Mouse (Mus musculus): Measurements from ENCODE around the gene Timeless.

Gene Timeless

DNA sequence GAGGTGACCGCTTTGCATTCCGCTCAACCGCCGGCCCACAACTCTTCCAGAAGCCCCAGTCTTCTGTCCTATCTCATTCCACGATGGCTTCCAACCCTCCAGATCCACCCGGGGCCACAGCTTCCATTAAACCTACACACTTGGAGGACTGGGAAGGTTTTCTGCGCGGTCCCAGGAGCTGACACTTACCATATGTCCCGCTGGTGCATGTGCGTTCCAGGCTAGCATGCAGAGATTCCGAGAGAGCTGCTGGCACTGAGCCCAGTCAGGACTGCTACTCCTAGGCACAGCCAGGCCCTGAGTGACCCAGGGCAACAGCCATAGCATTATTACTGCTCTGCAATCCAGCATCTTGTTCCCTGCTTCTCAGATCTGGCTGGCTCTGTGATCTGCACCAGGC is 65.8 kb downstream of the Timeless start:
- peak in 1 of 2 experiments; percentile 56 for DNase-seq

- DNase-seq, result no peak
Observed at GRCm38 (mm10) chr10:128298243-128298642, 66.4 kb downstream of the Timeless start.

DNA sequence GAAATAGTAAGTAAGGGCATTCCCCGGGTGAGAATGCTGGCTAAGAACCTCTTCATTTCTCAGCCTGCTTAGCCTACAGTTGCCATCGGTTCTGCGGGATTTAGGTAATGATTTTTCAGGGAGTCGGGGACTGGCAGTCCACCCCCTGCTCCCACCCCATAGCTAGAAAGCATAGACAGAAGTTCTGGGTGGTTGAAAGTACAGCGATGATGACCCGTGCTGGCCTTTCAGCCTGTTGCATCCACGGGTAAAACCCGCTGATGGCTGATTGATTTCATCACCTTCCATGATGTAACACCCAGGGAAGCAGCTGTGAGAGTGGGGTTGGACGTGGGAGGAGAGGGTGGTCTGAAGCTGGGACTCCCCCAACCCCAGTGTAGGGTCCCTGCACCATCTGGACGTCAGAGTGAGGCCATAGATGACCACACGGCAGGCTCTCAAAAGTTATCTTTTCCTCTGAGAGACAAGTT is 66.9 kb downstream of the Timeless start, which contains the start of gene Il23a:
TSS of gene Il23a (minus strand) at position 51 of the 470 bp plus-strand sequence.
- no peak for DNase-seq

- DNase-seq, result no peak
Observed at GRCm38 (mm10) chr10:128302357-128302756, 70.5 kb downstream of the Timeless start.

Data from kidney, postnatal 25 days (tissue).